Mouse (Mus musculus) macrophage (primary cell): ENCODE data around the gene Ldlrad3. TPM values are rescaled to one million over a fixed set of nuclear protein-coding genes. Genes with fewer than 3 reads are reported as not detected.

Experiments used
- H3K27ac ChIP-seq: fragments of 350-480 bp; formaldehyde crosslinking; 2 replicates; pipeline ENCODE4 v1.9.0; 2021
- H3K36me3 ChIP-seq: fragments of 350-480 bp; formaldehyde crosslinking; 2 replicates; pipeline ENCODE4 v1.9.0; 2021; ENCODE audit errors: inconsistent target
- H3K4me3 ChIP-seq: fragments of 350-480 bp; formaldehyde crosslinking; 2 replicates; pipeline ENCODE4 v1.9.0; 2021; ENCODE audit errors: inconsistent target
- H3K79me2 ChIP-seq: fragments of 350-480 bp; formaldehyde crosslinking; 2 replicates; pipeline ENCODE4 v1.9.0; 2021; ENCODE audit errors: inconsistent target
- WGBS: methylation state at CpG from one replicate; pipeline ENCODE4 v1.1.7; 2026; ENCODE audit warnings: inconsistent platforms; ENCODE audit not compliant: missing documents; 5-methylcytosine and 5-hydroxymethylcytosine counted together
- polyA plus RNA-seq: library from polyadenylated mRNA; stranded (reverse); fragments of 250-400 nt; gene quantifications from 3 replicates; pipeline ENCODE4 v1.2.4, GENCODE M21; 2018; ENCODE audit warnings: inconsistent platforms

Gene Ldlrad3
- polyA plus RNA-seq, 1 experiment from 2014 or later: 10.7 TPM

- no peaks in the 10 kb centered on the region; the same call in 1 of the 2 replicates for H3K79me2 ChIP-seq
- H3K36me3 ChIP-seq: no peaks in the 10 kb centered on the region
- no peak overlapping the region for H3K4me3 ChIP-seq
- H3K27ac ChIP-seq: no peak overlapping the region
- 25% methylated on average over 1 of the region's 1 CpGs for WGBS
Observed at GRCm38 (mm10) chr2:102144311-102144710, 41.9 kb downstream of the Ldlrad3 start.

- no peaks in the 10 kb centered on the region for H3K36me3 ChIP-seq
- WGBS: 95% methylated on average over 14 of the region's 14 CpGs
- H3K4me3 ChIP-seq: no peak overlapping the region
- H3K27ac ChIP-seq: no peak overlapping the region
- no peaks in the 10 kb centered on the region; the same call in 1 of the 2 replicates for H3K79me2 ChIP-seq
Observed at GRCm38 (mm10) chr2:102142654-102143271, 43.4 kb downstream of the Ldlrad3 start.

- H3K27ac ChIP-seq: no peak overlapping the region
- no peaks in the 10 kb centered on the region for H3K36me3 ChIP-seq
- H3K4me3 ChIP-seq: no peak overlapping the region
- H3K79me2 ChIP-seq: no peaks in the 10 kb centered on the region; the same call in 1 of the 2 replicates
- 92% methylated on average over 4 of the region's 4 CpGs for WGBS
Observed at GRCm38 (mm10) chr2:102142197-102142623, 44.0 kb downstream of the Ldlrad3 start.

- Histone ChIP-seq H3K36me3 (no peaks in the 10 kb centered on the region), H3K79me2 (no peaks in the 10 kb centered on the region; the same call in 1 of the 2 replicates), H3K27ac (no peak overlapping the region), H3K4me3 (no peak overlapping the region)
- WGBS: 97% methylated on average over 2 of the region's 2 CpGs
Observed at GRCm38 (mm10) chr2:102141199-102141598, 45.0 kb downstream of the Ldlrad3 start.

DNA sequence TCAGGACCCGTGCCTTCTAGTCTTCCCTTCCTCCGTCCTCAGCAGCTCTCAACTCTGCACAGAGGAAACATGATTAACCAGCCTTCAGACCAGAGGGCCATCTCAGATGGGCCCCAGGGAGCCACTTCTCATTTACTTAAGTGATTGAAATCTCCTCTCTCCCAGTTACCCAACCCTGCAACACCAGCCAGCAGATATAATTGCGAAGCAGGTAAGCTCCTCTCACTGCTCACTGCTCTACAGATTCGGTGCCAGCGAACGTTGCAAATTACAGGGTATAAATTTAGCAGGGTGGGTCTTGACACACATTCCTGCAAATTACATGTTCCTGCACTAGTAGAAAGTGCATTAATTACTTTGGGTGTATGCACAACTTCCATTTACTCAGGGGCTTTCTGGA lies 48.3 kb downstream of the Ldlrad3 start:
- no peak overlapping the region for H3K27ac ChIP-seq
- WGBS: 50% methylated on average over 6 of the region's 6 CpGs
- H3K4me3 ChIP-seq: no peak overlapping the region
- no peaks in the 10 kb centered on the region for H3K79me2 ChIP-seq
- no peaks in the 10 kb centered on the region for H3K36me3 ChIP-seq

DNA sequence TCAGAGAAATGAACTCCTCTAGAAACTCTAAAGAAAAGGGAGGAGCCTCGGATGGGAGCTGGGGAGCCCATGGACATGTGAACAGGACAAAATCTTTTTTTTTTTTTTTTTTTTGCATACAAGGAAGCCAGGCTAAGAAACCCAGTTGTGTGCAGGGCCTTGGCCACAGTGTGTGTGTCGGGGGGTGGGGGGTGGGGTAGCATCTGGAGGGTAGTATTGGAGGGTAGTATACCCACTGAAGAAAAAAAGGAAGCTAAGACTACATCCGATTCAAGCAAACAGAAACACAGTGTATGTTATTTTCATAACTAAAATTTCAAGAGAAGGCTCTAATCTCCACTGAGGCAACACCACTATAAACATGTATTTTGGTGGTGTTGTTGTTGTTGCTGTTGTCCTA lies 50.0 kb downstream of the Ldlrad3 start:
- no peaks in the 10 kb centered on the region for H3K36me3 ChIP-seq
- 26% methylated on average over 3 of the region's 3 CpGs for WGBS
- H3K4me3 ChIP-seq: no peak overlapping the region
- H3K79me2 ChIP-seq: no peaks in the 10 kb centered on the region
- H3K27ac ChIP-seq: no peak overlapping the region

DNA sequence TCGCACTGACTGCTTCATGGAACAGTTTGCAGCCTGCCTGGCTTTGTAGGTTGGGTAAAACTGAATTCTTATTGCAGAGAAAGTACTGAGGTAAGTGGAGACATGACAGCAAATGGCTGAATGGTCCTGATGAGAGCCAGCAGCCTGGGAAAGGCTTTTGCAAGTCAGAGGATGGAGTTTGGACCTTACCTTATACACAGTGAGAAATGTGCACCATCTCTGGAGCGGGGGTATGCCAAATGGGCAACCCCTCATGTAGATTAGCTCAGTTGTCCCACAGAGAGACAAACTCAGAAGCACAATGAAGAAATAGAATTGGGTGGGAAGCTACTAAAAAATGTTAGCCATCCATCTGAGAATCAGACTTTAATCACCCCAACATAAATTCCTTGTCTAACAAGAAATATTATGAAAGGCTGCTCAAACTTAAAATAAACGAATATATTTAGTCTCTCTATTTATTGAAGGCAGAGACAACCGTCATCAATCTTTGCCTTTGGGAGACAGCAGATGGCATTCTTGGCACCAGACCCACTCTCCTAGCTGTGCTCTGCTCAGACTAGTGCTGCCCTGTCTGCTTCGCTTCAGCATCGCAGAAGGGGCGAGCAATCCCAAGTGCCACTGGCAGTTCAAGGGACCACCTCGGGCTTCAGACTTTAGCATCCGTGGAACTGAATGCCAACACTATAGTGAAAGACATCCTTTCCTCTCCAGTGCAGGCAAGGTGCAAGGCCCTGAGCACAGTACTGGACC lies 51.5 kb downstream of the Ldlrad3 start:
- no peak overlapping the region for H3K4me3 ChIP-seq
- no peaks in the 10 kb centered on the region for H3K36me3 ChIP-seq
- no peaks in the 10 kb centered on the region for H3K79me2 ChIP-seq
- no peak overlapping the region for H3K27ac ChIP-seq
- whole genome bisulfite sequencing: 93% methylated on average over 9 of the region's 9 CpGs

GRCm38 (mm10) chr2:102132945-102133558 lies 53.1 kb downstream of the Ldlrad3 start:
- WGBS: 68% methylated on average over 10 of the region's 10 CpGs
- no peak overlapping the region for H3K4me3 ChIP-seq
- no peaks in the 10 kb centered on the region for H3K36me3 ChIP-seq
- no peaks in the 10 kb centered on the region for H3K79me2 ChIP-seq
- no peak overlapping the region for H3K27ac ChIP-seq

DNA sequence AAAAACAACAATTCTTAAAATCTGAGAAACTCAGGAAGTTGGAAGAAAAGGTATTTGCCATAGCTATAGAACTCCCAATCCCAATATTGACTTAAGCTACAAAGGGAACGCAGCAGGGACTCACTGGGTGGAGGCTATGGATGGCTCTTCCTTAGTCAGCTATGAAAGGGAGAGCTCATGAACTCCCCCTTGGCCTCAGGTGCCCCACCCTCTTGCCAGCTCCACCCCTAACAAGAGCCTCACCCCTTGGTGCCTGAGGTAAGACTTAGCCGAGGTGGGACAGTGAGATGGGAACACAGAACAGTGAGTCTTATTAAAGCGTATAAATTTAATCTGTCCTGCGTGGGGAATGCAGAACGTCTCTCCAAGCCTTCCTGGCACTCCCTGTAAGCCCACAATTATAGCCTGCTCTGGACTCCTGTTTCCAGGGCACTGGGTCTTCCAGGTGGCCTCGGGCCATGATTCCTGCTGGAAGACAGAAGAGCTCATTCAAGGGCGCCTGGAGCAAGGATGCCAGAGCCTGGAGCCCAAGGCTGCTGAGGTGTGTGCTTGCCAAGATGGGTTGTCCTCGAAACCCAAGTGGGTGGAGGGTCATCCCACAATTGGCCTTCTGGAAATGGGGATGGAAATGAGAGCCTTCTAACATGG lies 55.9 kb downstream of the Ldlrad3 start:
- no peaks in the 10 kb centered on the region for H3K79me2 ChIP-seq
- 98% methylated on average over 8 of the region's 8 CpGs for WGBS
- H3K4me3 ChIP-seq: no peak overlapping the region
- H3K27ac ChIP-seq: no peak overlapping the region
- H3K36me3 ChIP-seq: no peaks in the 10 kb centered on the region

GRCm38 (mm10) chr2:102129235-102129634 lies 57.0 kb downstream of the Ldlrad3 start:
- Histone ChIP-seq H3K36me3 (no peaks in the 10 kb centered on the region), H3K79me2 (no peaks in the 10 kb centered on the region), H3K4me3 (no peak overlapping the region), H3K27ac (no peak overlapping the region)
- 96% methylated on average over 4 of the region's 4 CpGs for WGBS

DNA sequence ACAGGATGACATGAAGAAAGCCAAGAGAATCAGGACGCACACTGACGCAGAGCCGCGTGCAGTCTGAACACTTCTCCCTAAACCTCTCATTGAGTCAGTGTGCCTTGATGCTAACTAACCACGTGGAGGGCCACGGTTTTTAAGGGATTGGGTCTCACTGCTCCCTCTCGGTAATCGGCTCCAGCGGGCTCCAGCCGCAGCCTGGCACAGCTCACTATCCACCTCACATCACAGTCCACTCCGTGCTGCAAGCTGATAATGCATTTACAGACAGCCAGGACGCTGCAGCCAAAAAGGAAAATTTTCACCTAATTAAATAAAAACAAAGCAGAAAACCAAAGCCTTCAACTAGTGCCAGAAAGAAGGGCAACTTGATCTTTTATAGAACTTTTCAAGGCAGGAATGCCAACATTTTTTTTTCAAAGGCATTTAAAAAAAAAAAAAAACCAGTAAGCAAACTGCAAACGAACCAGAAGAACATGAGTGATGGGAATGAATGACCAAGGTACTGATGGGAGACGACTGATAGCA lies 57.6 kb downstream of the Ldlrad3 start:
- no peak overlapping the region for H3K27ac ChIP-seq
- H3K4me3 ChIP-seq: no peak overlapping the region
- no peaks in the 10 kb centered on the region for H3K79me2 ChIP-seq
- no peaks in the 10 kb centered on the region for H3K36me3 ChIP-seq
- WGBS: 94% methylated on average over 14 of the region's 14 CpGs

DNA sequence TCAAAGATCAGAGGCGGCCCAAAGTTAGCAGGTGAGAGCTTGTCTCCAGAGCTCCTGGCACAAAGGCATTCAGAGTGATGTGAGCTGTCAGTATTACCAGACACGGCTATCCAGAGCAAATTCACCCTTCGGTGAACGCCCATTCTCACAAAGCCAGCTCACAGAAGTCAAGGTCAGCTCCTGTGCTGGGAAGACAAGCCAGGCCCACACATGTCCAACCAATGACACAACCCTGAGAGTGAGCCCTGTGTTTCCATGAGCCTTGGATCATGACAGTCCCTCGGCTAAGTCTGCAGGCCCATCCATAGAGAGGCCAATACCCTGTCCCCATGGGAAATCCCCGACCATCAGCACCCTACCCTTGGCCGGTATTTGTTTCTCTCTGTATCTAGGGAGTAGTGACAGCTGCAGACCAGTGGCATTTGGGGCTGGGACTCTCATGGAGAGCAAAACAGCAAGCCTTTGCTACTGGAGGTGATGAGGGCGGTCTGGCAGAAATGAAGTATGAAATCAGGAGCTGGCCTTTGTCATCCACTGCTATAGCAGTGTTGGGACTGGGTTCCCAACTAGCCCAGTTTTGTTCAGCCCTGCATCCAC lies 58.3 kb downstream of the Ldlrad3 start:
- no peaks in the 10 kb centered on the region for H3K36me3 ChIP-seq
- WGBS: 97% methylated on average over 8 of the region's 8 CpGs
- H3K27ac ChIP-seq: no peak overlapping the region
- no peaks in the 10 kb centered on the region for H3K79me2 ChIP-seq
- H3K4me3 ChIP-seq: no peak overlapping the region

DNA sequence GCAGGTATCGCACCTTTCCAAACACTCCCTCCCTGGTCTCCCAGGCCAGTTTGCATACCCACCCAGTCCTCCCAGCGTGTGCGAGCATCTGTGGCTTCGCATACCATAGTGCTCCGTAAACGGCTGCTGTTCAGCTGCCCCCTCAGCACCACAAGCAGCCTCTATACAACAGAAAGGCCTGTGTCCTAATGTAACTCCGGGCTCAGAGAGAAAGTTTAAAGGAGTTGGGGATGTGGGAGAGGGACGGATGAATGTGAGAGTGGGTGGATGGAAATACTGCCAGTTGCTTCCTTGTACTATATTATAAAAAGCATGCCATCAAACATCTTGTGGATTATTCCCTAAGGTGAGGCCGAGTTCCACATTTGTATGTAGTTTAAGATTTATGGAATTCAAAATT lies 59.0 kb downstream of the Ldlrad3 start:
- Histone ChIP-seq H3K79me2 (no peaks in the 10 kb centered on the region), H3K27ac (no peak overlapping the region), H3K36me3 (no peaks in the 10 kb centered on the region), H3K4me3 (no peak overlapping the region)
- 96% methylated on average over 9 of the region's 9 CpGs for WGBS

DNA sequence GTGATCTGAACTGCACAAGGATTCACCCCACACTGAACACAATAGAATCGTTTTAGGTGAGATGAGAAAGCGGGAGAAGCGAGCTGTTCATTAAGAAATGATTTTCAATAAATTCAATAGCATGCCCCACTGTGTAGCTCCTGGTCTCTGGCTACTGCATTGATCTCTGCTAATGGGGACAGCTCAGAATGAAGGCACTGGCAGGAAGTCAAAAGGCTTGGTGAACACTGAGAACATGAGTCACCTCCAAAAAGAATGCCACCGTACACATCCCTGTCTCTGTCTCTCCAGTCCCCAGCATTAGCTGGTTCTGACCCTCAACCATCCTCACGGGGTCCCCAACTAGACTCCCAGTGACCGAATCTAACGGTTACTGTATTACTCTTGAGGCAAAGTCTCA lies 60.1 kb downstream of the Ldlrad3 start:
- no peaks in the 10 kb centered on the region for H3K36me3 ChIP-seq
- H3K4me3 ChIP-seq: no peak overlapping the region
- no peaks in the 10 kb centered on the region for H3K79me2 ChIP-seq
- WGBS: 89% methylated on average over 7 of the region's 7 CpGs
- no peak overlapping the region for H3K27ac ChIP-seq
